Comparison of ENCODE assay signal across 18 mouse cellular contexts in the genomic region with DNA sequence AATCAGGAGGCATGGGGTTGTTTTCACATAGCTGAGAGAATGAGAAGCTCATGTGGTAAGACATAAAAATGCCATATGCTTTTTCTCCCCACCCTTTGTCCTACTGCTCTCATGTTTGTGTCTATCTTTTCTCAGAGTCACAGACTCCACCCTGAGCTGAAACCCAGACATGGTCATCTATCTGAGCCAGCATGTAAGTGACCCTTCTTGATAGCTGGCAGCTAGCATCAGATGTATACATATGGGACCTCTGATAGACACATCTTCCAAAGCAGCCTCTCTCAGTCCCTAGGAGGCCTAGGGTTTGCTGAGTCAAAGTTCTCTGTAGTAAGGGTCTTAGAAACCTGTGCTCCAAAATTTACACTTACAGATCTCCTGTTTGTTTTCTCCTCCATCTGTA. TPM values are rescaled to one million over a fixed set of nuclear protein-coding genes. Genes with fewer than 3 reads are reported as not detected.
DNase-seq lines count a peak whose midpoint lies in the region; ATAC-seq and TF ChIP-seq lines count a peak whose summit lies in the region.
"Had no signal": no experiment of that assay in that cellular context is flagged by ENCODE, and none has a peak within 500 bp of the region (broad histone marks: within the 10 kb centered on the region; RNA-seq: fewer than 3 reads in every experiment).

No protein-coding gene starts in this region.

- H3K27ac ChIP-seq in heart, embryonic 10.5 days: 0 out of 2 replicates have a peak overlapping the region, but pooled peaks have one; percentile 10
- peak overlapping the region; percentile 98 for H3K27ac ChIP-seq in liver, embryonic 14.5 days
- H3K27ac ChIP-seq: layer of hippocampus, adult 2 months; left cerebral cortex, adult 2 months; macrophage; neural tube, embryonic 13.5 days had no signal

- no peaks in the 10 kb centered on the region for H3K9me3 ChIP-seq in heart, embryonic 10.5 days
- H3K9me3 ChIP-seq in liver, embryonic 14.5 days (ENCODE audit: control insufficient read depth, low read length): no peaks in the 10 kb centered on the region
- H3K9me3 ChIP-seq: neural tube, embryonic 13.5 days had no signal

- ATAC-seq in liver, embryonic 14.5 days (ENCODE audit: insufficient read depth): peak; percentile 87

- DNase-seq in heart, embryonic 10.5 days (ENCODE audit: low spot score): peak; percentile 90
- DNase-seq in heart, adult 9 months (ENCODE audit: low spot score in 2 of 2): no peak
- DNase-seq in spleen, postnatal 36 days (ENCODE audit: low spot score in 2 of 2): peak; percentile 54 to 71
- DNase-seq in spleen, adult 12 weeks (ENCODE audit: low spot score): no peak
- DNase-seq in liver, embryonic 14.5 days (ENCODE audit: low read depth in 3 of 3, low spot score in 3 of 3): peak in 2 of 3 experiments; percentile 88 to 94
- DNase-seq in yolk sac, embryonic 10.5 days (ENCODE audit: low spot score): peak; percentile 17
- no peak for DNase-seq in thymus, postnatal 14 days
- no peak for DNase-seq in retina, postnatal 1 day
- DNase-seq: cerebellum, adult 9-10 months; heart, adult 11 months; thymus, postnatal 25 days had no signal

- H3K4me1 ChIP-seq in heart, embryonic 10.5 days: no peaks in the 10 kb centered on the region
- peaks cover 71 to 76% of the 10 kb centered on the region in 2 experiments for H3K4me1 ChIP-seq in liver, embryonic 14.5 days (replicated peaks; ENCODE audit: control insufficient read depth in 2 of 2, insufficient read depth in 2 of 2, low read length in 1 of 2)
- H3K4me1 ChIP-seq: neural tube, embryonic 13.5 days had no signal

- H3K27me3 ChIP-seq in heart, embryonic 10.5 days (ENCODE audit: insufficient read depth, poor library complexity, severe bottlenecking): no peaks in the 10 kb centered on the region
- no peaks in the 10 kb centered on the region for H3K27me3 ChIP-seq in liver, embryonic 14.5 days (ENCODE audit: control insufficient read depth, insufficient read depth, low read length)
- H3K27me3 ChIP-seq: neural tube, embryonic 13.5 days had no signal

- peak overlapping the region; percentile 82 for H3K9ac ChIP-seq in liver, embryonic 14.5 days (replicated peaks)
- H3K9ac ChIP-seq: neural tube, embryonic 13.5 days had no signal

- TF ChIP-seq CTCF in liver, embryonic 14.5 days (IDR thresholded peaks at IDR 0.05; ENCODE audit: low read depth): 0 out of 2 replicates have a peak, but pooled peaks have one; percentile 4

- peak overlapping the region; percentile 58 for H3K4me2 ChIP-seq in liver, embryonic 14.5 days (ENCODE audit: low read depth)
- H3K4me2 ChIP-seq: neural tube, embryonic 13.5 days had no signal

- no peak overlapping the region for H3K4me3 ChIP-seq in heart, embryonic 10.5 days
- peak overlapping the region in 1 of 2 experiments; percentile 15; a peak in 3 of 4 replicates for H3K4me3 ChIP-seq in liver, embryonic 14.5 days (ENCODE audit: insufficient read depth in 1 of 2, low read depth in 2 of 2, low read length in 2 of 2)
- H3K4me3 ChIP-seq: layer of hippocampus, adult 2 months; left cerebral cortex, adult 2 months; neural tube, embryonic 13.5 days had no signal

- peak; percentile 99 for TF ChIP-seq EP300 in liver, embryonic 14.5 days (IDR thresholded peaks at IDR 0.05; ENCODE audit: low read depth)

- no peaks in the 10 kb centered on the region for H3K36me3 ChIP-seq in heart, embryonic 10.5 days
- H3K36me3 ChIP-seq in liver, embryonic 14.5 days (replicated peaks; ENCODE audit: control insufficient read depth, insufficient read depth, low read depth): no peaks in the 10 kb centered on the region
- H3K36me3 ChIP-seq: neural tube, embryonic 13.5 days had no signal

RNA-seq across cellular contexts. Expression of a gene that starts 12.7 kb away (rescaled TPM):
- polyA plus RNA-seq in heart, embryonic 10.5 days (2016; fragmentation: Nextera tagmentation; extraction: Ambion mirVana): 17,516 and 23,478 TPM in 2 replicates
- 361 and 394 TPM in 2 replicates for polyA plus RNA-seq in liver, embryonic 14.5 days (2012; rRNA removed)
- polyA plus RNA-seq in liver, embryonic 14.5 days (2014; fragmentation: Nextera tagmentation; extraction: Ambion mirVana): 543 and 665 TPM in 2 replicates
- polyA plus RNA-seq: macrophage had no signal

RNA-seq across cellular contexts. Expression of a gene that starts 20.3 kb away (rescaled TPM):
- polyA plus RNA-seq in heart, embryonic 10.5 days (2016; fragmentation: Nextera tagmentation; extraction: Ambion mirVana): not detected in 2 replicates
- 0.03 TPM in 1 of 2 replicates, not detected in the other for polyA plus RNA-seq in liver, embryonic 14.5 days (2012; rRNA removed)
- not detected in 2 replicates for polyA plus RNA-seq in liver, embryonic 14.5 days (2014; fragmentation: Nextera tagmentation; extraction: Ambion mirVana)
- polyA plus RNA-seq: intestine, embryonic 14.5 days; limb, embryonic 14.5 days; macrophage; midbrain, postnatal 0 days; neural tube, embryonic 13.5 days had no signal

RNA-seq across cellular contexts. Expression of a gene that starts 22.8 kb away (rescaled TPM):
- 8,898 and 9,884 TPM in 2 replicates for polyA plus RNA-seq in heart, embryonic 10.5 days (2016; fragmentation: Nextera tagmentation; extraction: Ambion mirVana)
- 94.8 and 146 TPM in 2 replicates for polyA plus RNA-seq in liver, embryonic 14.5 days (2012; rRNA removed)
- polyA plus RNA-seq in liver, embryonic 14.5 days (2014; fragmentation: Nextera tagmentation; extraction: Ambion mirVana): 155 and 211 TPM in 2 replicates
- polyA plus RNA-seq: macrophage; midbrain, postnatal 0 days had no signal

RNA-seq across cellular contexts. Expression of a gene that starts 25.4 kb away (rescaled TPM):
- polyA plus RNA-seq in heart, embryonic 10.5 days (2016; fragmentation: Nextera tagmentation; extraction: Ambion mirVana): 0.28 and 1.2 TPM in 2 replicates
- polyA plus RNA-seq in liver, embryonic 14.5 days (2012; rRNA removed): 0.19 and 0.36 TPM in 2 replicates
- not detected in 2 replicates for polyA plus RNA-seq in liver, embryonic 14.5 days (2014; fragmentation: Nextera tagmentation; extraction: Ambion mirVana)
- polyA plus RNA-seq: intestine, embryonic 14.5 days; limb, embryonic 14.5 days; macrophage; midbrain, postnatal 0 days; neural tube, embryonic 13.5 days had no signal

RNA-seq across cellular contexts. Expression of a gene that starts 28.6 kb away (rescaled TPM):
- not detected in 2 replicates for polyA plus RNA-seq in heart, embryonic 10.5 days (2016; fragmentation: Nextera tagmentation; extraction: Ambion mirVana)
- polyA plus RNA-seq in liver, embryonic 14.5 days (2012; rRNA removed): under 0.01 TPM in 1 of 2 replicates, not detected in the other
- polyA plus RNA-seq in liver, embryonic 14.5 days (2014; fragmentation: Nextera tagmentation; extraction: Ambion mirVana): not detected in 2 replicates
- polyA plus RNA-seq: intestine, embryonic 14.5 days; limb, embryonic 14.5 days; macrophage; midbrain, postnatal 0 days; neural tube, embryonic 13.5 days had no signal

Comparison
In these comparisons a context has a peak if more than half of its experiments do, and no peak if none do; other contexts are left out.
1. DNase-seq: peak in heart, embryonic 10.5 days (single experiment), spleen, postnatal 36 days (2 of 2), liver, embryonic 14.5 days (2 of 3) and yolk sac, embryonic 10.5 days (single experiment); none in heart, adult 9 months (0 of 2), spleen, adult 12 weeks (single experiment), thymus, postnatal 14 days (single experiment) and retina, postnatal 1 day (single experiment).
2. RNA of a gene that starts 12.7 kb away (polyA plus RNA-seq): 17,516 to 23,478 TPM in heart, embryonic 10.5 days; 361 to 665 TPM in liver, embryonic 14.5 days; every median in the first group is over 10 times any median in the second.
3. RNA of a gene that starts 22.8 kb away (polyA plus RNA-seq): 8,898 to 9,884 TPM in heart, embryonic 10.5 days; 94.8 to 211 TPM in liver, embryonic 14.5 days; every median in the first group is over 10 times any median in the second.